12 mouse cellular contexts compared by ENCODE assay signal in genomic region chr3:118325111-118325510, GRCm38 (mm10).
DNase-seq lines count a peak whose midpoint lies in the region; ATAC-seq and TF ChIP-seq lines count a peak whose summit lies in the region.
"Had no signal": no experiment of that assay in that cellular context is flagged by ENCODE, and none has a peak within 500 bp of the region (broad histone marks: within the 10 kb centered on the region; RNA-seq: fewer than 3 reads in every experiment).

No protein-coding gene starts in this region.

- peaks cover 7% of the 10 kb centered on the region; the same call in 1 of the 2 replicates for H3K4me1 ChIP-seq in forebrain, postnatal 0 days (ENCODE audit: insufficient read depth)
- H3K4me1 ChIP-seq: liver, embryonic 13.5 days had no signal

- H3K27ac ChIP-seq in forebrain, postnatal 0 days (ENCODE audit: low read depth, low read length), result peak overlapping the region; percentile 31; the same call in 1 of the 2 replicates
- H3K27ac ChIP-seq: heart, embryonic 13.5 days; liver, embryonic 13.5 days had no signal

- peak; percentile 16 for DNase-seq in heart, adult 8-10 months (ENCODE audit: low spot score)
- DNase-seq in heart, postnatal 25 days (ENCODE audit: low spot score), result no peak
- peak; percentile 3 to 7 for DNase-seq in layer of hippocampus, adult 8-10 months (ENCODE audit: low spot score in 2 of 2)
- DNase-seq in layer of hippocampus, postnatal 25 days (ENCODE audit: extremely low spot score in 1 of 2, low spot score in 1 of 2), result no peak
- peak; percentile 60 for DNase-seq in forebrain, postnatal 0 days
- peak; percentile 41 for DNase-seq in retina, postnatal 1 day
- DNase-seq in urinary bladder, postnatal 25 days (ENCODE audit: low spot score), result no peak
- DNase-seq: kidney, postnatal 36 days; liver, embryonic 13.5 days; lung, postnatal 4 days; thymus, postnatal 14 days had no signal

- WGBS in forebrain, postnatal 0 days, result 30% methylated on average over 5 of the region's 5 CpGs

- no peaks in the 10 kb centered on the region for H3K27me3 ChIP-seq in forebrain, postnatal 0 days (ENCODE audit: insufficient read depth, low read length)
- H3K27me3 ChIP-seq: heart, embryonic 13.5 days; liver, embryonic 13.5 days had no signal

- H3K9me3 ChIP-seq in forebrain, postnatal 0 days (ENCODE audit: low read length), result no peaks in the 10 kb centered on the region
- H3K9me3 ChIP-seq: heart, embryonic 13.5 days; liver, embryonic 13.5 days had no signal

- ATAC-seq in forebrain, postnatal 0 days, result peak; percentile 80

- intact Hi-C loops in heart, postnatal 25 days (cut with DNase I), result no loop called here

- no peak for TF ChIP-seq CTCF in forebrain, postnatal 0 days (IDR thresholded peaks at IDR 0.05; ENCODE audit: low read depth)

- no peak overlapping the region for H3K4me3 ChIP-seq in forebrain, postnatal 0 days (ENCODE audit: low read depth, low read length)
- H3K4me3 ChIP-seq: heart, embryonic 13.5 days; liver, embryonic 13.5 days had no signal

- H3K9ac ChIP-seq in forebrain, postnatal 0 days, result no peak overlapping the region
- H3K9ac ChIP-seq: heart, embryonic 13.5 days; liver, embryonic 13.5 days had no signal

- no peak overlapping the region for H3K4me2 ChIP-seq in forebrain, postnatal 0 days (ENCODE audit: low read depth)
- H3K4me2 ChIP-seq: heart, embryonic 13.5 days; liver, embryonic 13.5 days had no signal

- H3K36me3 ChIP-seq in forebrain, postnatal 0 days (ENCODE audit: insufficient read depth), result no peaks in the 10 kb centered on the region
- H3K36me3 ChIP-seq: heart, embryonic 13.5 days; liver, embryonic 13.5 days had no signal

Comparison
In these comparisons a context has a peak if more than half of its experiments do, and no peak if none do; other contexts are left out.
1. DNase-seq: peak in heart, adult 8-10 months (single experiment), layer of hippocampus, adult 8-10 months (2 of 2), forebrain, postnatal 0 days (single experiment) and retina, postnatal 1 day (single experiment); none in heart, postnatal 25 days (single experiment), layer of hippocampus, postnatal 25 days (0 of 2) and urinary bladder, postnatal 25 days (single experiment).